In the genomic region with DNA sequence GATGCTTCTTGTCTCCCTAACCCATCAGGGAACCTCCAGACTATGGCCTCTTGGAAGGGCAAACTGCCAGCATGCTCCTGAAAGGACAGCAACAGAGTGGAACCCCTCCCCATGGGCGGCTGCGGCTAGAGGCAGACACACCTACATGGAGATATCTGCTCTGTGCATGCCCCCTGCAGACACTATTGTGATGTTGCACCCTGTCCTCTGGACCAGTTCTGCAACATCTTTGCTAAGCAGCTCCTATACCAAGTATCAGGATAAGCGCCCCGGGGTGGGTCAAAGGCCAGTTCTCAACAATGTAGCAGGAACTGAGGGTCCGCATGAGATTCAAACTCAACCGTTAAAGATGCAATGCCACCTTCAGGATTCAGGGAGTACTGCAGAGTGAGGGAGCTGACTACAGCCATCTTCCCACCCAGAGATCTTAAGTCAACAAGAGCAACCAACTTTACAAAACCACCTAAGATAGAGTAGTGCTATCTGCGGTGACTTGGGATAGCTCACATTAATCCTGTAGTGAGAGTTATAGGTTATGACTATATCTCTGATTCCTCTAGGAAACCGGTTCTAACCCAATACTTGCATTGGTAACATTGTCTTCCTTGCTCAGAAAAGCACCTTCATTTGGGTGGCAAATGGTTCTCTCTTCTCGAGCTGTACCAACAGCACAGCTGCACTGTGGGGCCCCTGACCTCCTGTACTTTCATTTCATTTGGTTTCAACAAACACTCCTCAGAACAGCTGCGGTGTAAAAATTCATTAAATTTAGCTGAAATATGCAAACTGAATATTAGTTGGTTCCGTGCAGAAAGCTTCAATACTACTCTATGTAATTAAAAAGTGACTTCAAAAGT, we compare ENCODE assay signal across 8 mouse cellular contexts. TPM values are rescaled to one million over a fixed set of nuclear protein-coding genes. Genes with fewer than 3 reads are reported as not detected.
DNase-seq lines count a peak whose midpoint lies in the region; ATAC-seq and TF ChIP-seq lines count a peak whose summit lies in the region.

No protein-coding gene starts in this region.

- H3K36me3 ChIP-seq in CH12.LX (replicated peaks in 1 of 2; ENCODE audit: control insufficient read depth in 1 of 2, insufficient read depth in 1 of 2, low read length in 1 of 2), result no peaks in the 10 kb centered on the region
- no peaks in the 10 kb centered on the region for H3K36me3 ChIP-seq in intestine, embryonic 16.5 days (ENCODE audit: control insufficient read depth, insufficient read depth, low read length)
- no peaks in the 10 kb centered on the region for H3K36me3 ChIP-seq in liver, embryonic 13.5 days

- dilution Hi-C loops in CH12.LX (cut with MboI; ENCODE audit: extremely low pct_ligation_motif_present, extremely low pct_unique_long_range_greater_than_20kb, low sequenced_read_pairs), result no loop called here

- ATAC-seq in intestine, embryonic 16.5 days, result peak; percentile 84
- peak; percentile 75 for ATAC-seq in liver, embryonic 13.5 days (ENCODE audit: low read depth)

- peak; percentile 77 for TF ChIP-seq RAD21 in CH12.LX (IDR thresholded peaks at IDR 0.05; ENCODE audit: low read depth, low read length)

- no peaks in the 10 kb centered on the region for H3K27me3 ChIP-seq in CH12.LX (replicated peaks)
- no peaks in the 10 kb centered on the region for H3K27me3 ChIP-seq in intestine, embryonic 16.5 days (replicated peaks; ENCODE audit: control insufficient read depth, insufficient read depth, low read length)
- H3K27me3 ChIP-seq in liver, embryonic 13.5 days, result 0 out of 2 replicates have a peak, but pooled peaks cover 9% of the 10 kb centered on the region

- peak; percentile 76 to 89 for TF ChIP-seq CTCF in CH12.LX (conservative IDR thresholded peaks at IDR 0.05 in 1 of 2, IDR thresholded peaks at IDR 0.05 in 1 of 2; ENCODE audit: low read depth in 2 of 2, low read length in 2 of 2)

- no peaks in the 10 kb centered on the region for H3K79me2 ChIP-seq in CH12.LX (replicated peaks; ENCODE audit: control insufficient read depth, extremely low read depth, insufficient read depth, poor library complexity, severe bottlenecking)

- H3K4me2 ChIP-seq in CH12.LX (ENCODE audit: insufficient read depth, low read depth, poor library complexity, severe bottlenecking), result peak overlapping the region; percentile 29
- H3K4me2 ChIP-seq in intestine, embryonic 16.5 days (ENCODE audit: low read depth, low read length), result peak overlapping the region; percentile 48
- peak overlapping the region; percentile 62 for H3K4me2 ChIP-seq in liver, embryonic 13.5 days

- WGBS in intestine, embryonic 16.5 days, result 47% methylated on average over 11 of the region's 11 CpGs
- WGBS in liver, embryonic 13.5 days (ENCODE audit: insufficient replicate concordance), result 30% methylated on average over 11 of the region's 11 CpGs

- 0 out of 2 replicates have a peak overlapping the region, but pooled peaks have one; percentile 16 for H3K9ac ChIP-seq in CH12.LX (ENCODE audit: insufficient read depth, low read depth)
- H3K9ac ChIP-seq in intestine, embryonic 16.5 days (ENCODE audit: low read depth, low read length), result no peak overlapping the region
- H3K9ac ChIP-seq in liver, embryonic 13.5 days, result 0 out of 2 replicates have a peak overlapping the region, but pooled peaks have one; percentile 22

- in situ Hi-C loops in CH12.LX (cut with MboI; ENCODE audit: low pct_ligation_motif_present, low pct_unique_long_range_greater_than_20kb, low sequenced_read_pairs), result loop anchor here (25.0 kb wide), 3 partner anchors 244 to 519 kb away; partner anchors contain the start of genes Bmp6 and Snrnp48

- H3K9me3 ChIP-seq in CH12.LX (replicated peaks; ENCODE audit: low read length), result peaks cover 6% of the 10 kb centered on the region
- no peaks in the 10 kb centered on the region for H3K9me3 ChIP-seq in intestine, embryonic 16.5 days (ENCODE audit: control insufficient read depth, low read length)
- no peaks in the 10 kb centered on the region for H3K9me3 ChIP-seq in liver, embryonic 13.5 days (replicated peaks)

- TF ChIP-seq EP300 in CH12.LX (IDR thresholded peaks at IDR 0.05; ENCODE audit: low read length), result peak; percentile 49; the same call in 1 of the 2 replicates

- H3K4me1 ChIP-seq in CH12.LX (ENCODE audit: control insufficient read depth in 1 of 2, insufficient read depth in 2 of 2), result peaks cover 7 to 44% of the 10 kb centered on the region in 2 experiments
- H3K4me1 ChIP-seq in intestine, embryonic 16.5 days (ENCODE audit: control insufficient read depth, insufficient read depth, low read length), result peaks cover 3% of the 10 kb centered on the region
- peaks cover 11% of the 10 kb centered on the region for H3K4me1 ChIP-seq in liver, embryonic 13.5 days (replicated peaks)

- peak; percentile 48 for DNase-seq in 3T3-L1 (ENCODE audit: low read depth, low spot score)
- DNase-seq in CH12.LX (ENCODE audit: extremely low read depth), result peak; percentile 72
- peak; percentile 23 for DNase-seq in c-Kit-positive CD71-negative TER-119-negative erythroid progenitor cells, embryonic 14.5 days (ENCODE audit: low read depth)
- DNase-seq in gastrocnemius, postnatal 10 days, result peak; percentile 50
- peak; percentile 28 for DNase-seq in liver, embryonic 13.5 days
- DNase-seq in retina, postnatal 1 day, result peak; percentile 48
- peak; percentile 38 for DNase-seq in urinary bladder, postnatal 25 days (ENCODE audit: low spot score)

- no peak for TF ChIP-seq POLR2A in CH12.LX (IDR thresholded peaks at IDR 0.05; ENCODE audit: low read depth, low read length)

- H3K4me3 ChIP-seq in CH12.LX (replicated peaks in 1 of 3; ENCODE audit: low read depth in 2 of 3, low read length in 2 of 3, poor library complexity in 1 of 3), result peak overlapping the region in 1 of 3 experiments; percentile 28
- peak overlapping the region; percentile 16; the same call in 1 of the 2 replicates for H3K4me3 ChIP-seq in intestine, embryonic 16.5 days (ENCODE audit: low read length)
- peak overlapping the region; percentile 41 for H3K4me3 ChIP-seq in liver, embryonic 13.5 days (replicated peaks)

- peak overlapping the region; percentile 59 for H3K27ac ChIP-seq in CH12.LX (ENCODE audit: insufficient read depth, low read depth)
- H3K27ac ChIP-seq in intestine, embryonic 16.5 days (ENCODE audit: low read length), result no peak overlapping the region
- H3K27ac ChIP-seq in liver, embryonic 13.5 days, result no peak overlapping the region

TF ChIP-seq in CH12.LX, 34 proteins besides CTCF, POLR2A, EP300 and RAD21:
- TF ChIP-seq JUN (IDR thresholded peaks at IDR 0.05; ENCODE audit: insufficient read depth, low read depth, low read length) (no peak), TCF12 (IDR thresholded peaks at IDR 0.05; ENCODE audit: low read depth, low read length) (peak; percentile 73), USF1 (IDR thresholded peaks at IDR 0.05; ENCODE audit: low read depth, low read length) (no peak), NRF1 (IDR thresholded peaks at IDR 0.05; ENCODE audit: low read depth, low read length) (0 out of 2 replicates have a peak, but pooled peaks have one; percentile 17), E2F4 (IDR thresholded peaks at IDR 0.05; ENCODE audit: insufficient replicate concordance, low read depth, low read length) (no peak), SIN3A (IDR thresholded peaks at IDR 0.05; ENCODE audit: low read length) (peak; percentile 26), ZNF384 (IDR thresholded peaks at IDR 0.05; ENCODE audit: low read depth, low read length) (no peak), RCOR1 (conservative IDR thresholded peaks at IDR 0.05; ENCODE audit: low read depth, low read length) (no peak), IRF4 (IDR thresholded peaks at IDR 0.05; ENCODE audit: low read depth, low read length) (peak; percentile 42; the same call in 1 of the 2 replicates), BHLHE40 (IDR thresholded peaks at IDR 0.05; ENCODE audit: low read depth, low read length) (no peak), MAZ (IDR thresholded peaks at IDR 0.05; ENCODE audit: low read depth, low read length) (no peak), SMC3 (IDR thresholded peaks at IDR 0.05; ENCODE audit: low read depth, low read length) (peak; percentile 76), USF2 (conservative IDR thresholded peaks at IDR 0.05; ENCODE audit: low read depth, low read length) (no peak), MAX (IDR thresholded peaks at IDR 0.05; ENCODE audit: low read length) (0 out of 2 replicates have a peak, but pooled peaks have one; percentile 14), JUND (conservative IDR thresholded peaks at IDR 0.05; ENCODE audit: low read depth, low read length) (no peak), MEF2A (IDR thresholded peaks at IDR 0.05; ENCODE audit: borderline replicate concordance, low read depth, low read length) (no peak; the same call in 1 of the 2 replicates), NELFE (IDR thresholded peaks at IDR 0.05; ENCODE audit: low read depth, low read length) (0 out of 2 replicates have a peak, but pooled peaks have one; percentile 23), POLR2AphosphoS2 (IDR thresholded peaks at IDR 0.05; ENCODE audit: low read depth, low read length) (no peak), MXI1 (IDR thresholded peaks at IDR 0.05; ENCODE audit: low read depth, low read length) (peak; percentile 56; the same call in 1 of the 2 replicates), MYC (IDR thresholded peaks at IDR 0.05; ENCODE audit: low read depth, low read length) (peak; percentile 46; the same call in 1 of the 2 replicates), HCFC1 (IDR thresholded peaks at IDR 0.05; ENCODE audit: low read depth, low read length) (no peak)
TF ChIP-seq in CH12.LX: peak in this region for 9.

RNA-seq across cellular contexts. Expression of gene Txndc5, which starts 52.2 kb away (rescaled TPM):
- 131 and 171 TPM in 2 replicates for total RNA-seq in CH12.LX (2012; rRNA removed)
- 111 and 120 TPM in 2 replicates for total RNA-seq in CH12.LX (2014; rRNA removed)
- 145 and 155 TPM in 2 replicates for polyA plus RNA-seq in CH12.LX (2012; ENCODE audit: insufficient read length, low read depth)
- total RNA-seq in gastrocnemius, postnatal 10 days (2021), result 10 to 100 TPM; 61.9 to 76.3 TPM
- 231 and 239 TPM in 2 replicates for polyA plus RNA-seq in intestine, embryonic 16.5 days (2015; fragmentation: Nextera tagmentation; extraction: Ambion mirVana)
- polyA plus RNA-seq in liver, embryonic 13.5 days (2015; fragmentation: Nextera tagmentation; extraction: Ambion mirVana), result 69.2 and 75.5 TPM in 2 replicates

RNA-seq across cellular contexts. Expression of gene Bloc1s5, which starts 54.1 kb away (rescaled TPM):
- total RNA-seq in CH12.LX (2012; rRNA removed) (5.6 and 6.2 TPM in 2 replicates), CH12.LX (2014; rRNA removed) (8.5 and 9.3 TPM in 2 replicates)
- 12.7 and 17.1 TPM in 2 replicates for polyA plus RNA-seq in CH12.LX (2012; ENCODE audit: insufficient read length, low read depth)
- 1 to 10 TPM; 6.9 to 7.4 TPM for total RNA-seq in gastrocnemius, postnatal 10 days (2021)
- 14.5 and 15.5 TPM in 2 replicates for polyA plus RNA-seq in intestine, embryonic 16.5 days (2015; fragmentation: Nextera tagmentation; extraction: Ambion mirVana)
- polyA plus RNA-seq in liver, embryonic 13.5 days (2015; fragmentation: Nextera tagmentation; extraction: Ambion mirVana), result 14.2 and 16.4 TPM in 2 replicates
